In the genomic region with DNA sequence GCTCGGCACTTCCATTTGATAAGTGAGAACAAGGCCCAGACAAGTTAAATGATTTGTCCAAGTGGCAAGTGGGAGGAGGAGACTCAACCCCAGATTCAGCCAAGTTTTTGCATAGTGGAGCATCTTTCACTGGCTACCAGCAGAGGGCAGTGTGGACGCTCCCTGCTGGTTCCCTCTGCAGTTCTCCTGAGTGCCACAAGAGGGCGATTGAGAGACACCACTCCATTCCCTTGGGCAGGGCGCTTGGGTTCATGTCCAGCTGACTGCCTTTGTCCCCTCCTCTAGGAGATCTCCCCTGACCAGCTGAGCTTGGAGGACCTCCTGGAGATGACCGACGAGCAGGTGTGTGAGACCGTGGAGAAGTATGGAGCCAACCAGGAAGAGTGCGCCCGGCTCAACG, we compare ENCODE assay signal across 9 mouse cellular contexts.
A peak's percentile ranks its signal among the peaks of the same experiment; 100 is the strongest.
DNase-seq lines count a peak whose midpoint lies in the region; ATAC-seq and TF ChIP-seq lines count a peak whose summit lies in the region.
"Had no signal": no experiment of that assay in that cellular context is flagged by ENCODE, and none has a peak within 500 bp of the region (broad histone marks: within the 10 kb centered on the region; RNA-seq: fewer than 3 reads in every experiment).

No protein-coding gene starts in this region.

- TF ChIP-seq CTCF in bone marrow, adult 2 months (IDR thresholded peaks at IDR 0.05; ENCODE audit: control insufficient read depth, insufficient read depth, low read length) = peak; percentile 98

- 69% methylated on average over 10 of the region's 10 CpGs for WGBS in hindbrain, embryonic 10.5 days
- WGBS in hindbrain, embryonic 12.5 days = 73% methylated on average over 10 of the region's 10 CpGs
- WGBS in bone marrow, adult 2 months = 67% methylated on average over 10 of the region's 10 CpGs
- 66% methylated on average over 10 of the region's 10 CpGs for WGBS in intestine, embryonic 16.5 days

- peak; percentile 67 for DNase-seq in hindbrain, embryonic 10.5 days (ENCODE audit: low spot score)
- peak; percentile 74 to 76 for DNase-seq in left cerebral cortex, postnatal 25 days (ENCODE audit: low spot score in 2 of 2)
- peak; percentile 57 to 84 for DNase-seq in spleen, postnatal 4 days (ENCODE audit: low spot score in 2 of 2)

- no peaks in the 10 kb centered on the region for H3K27me3 ChIP-seq in hindbrain, embryonic 10.5 days (ENCODE audit: insufficient read depth, poor library complexity, severe bottlenecking)
- H3K27me3 ChIP-seq in hindbrain, embryonic 12.5 days = no peaks in the 10 kb centered on the region
- H3K27me3 ChIP-seq in intestine, embryonic 16.5 days (replicated peaks; ENCODE audit: control insufficient read depth, insufficient read depth, low read length) = no peaks in the 10 kb centered on the region

- H3K4me2 ChIP-seq in hindbrain, embryonic 12.5 days (replicated peaks) = no peak overlapping the region
- peak overlapping the region; percentile 34; the same call in 1 of the 2 replicates for H3K4me2 ChIP-seq in intestine, embryonic 16.5 days (ENCODE audit: low read depth, low read length)

- peaks cover 9% of the 10 kb centered on the region for H3K4me1 ChIP-seq in hindbrain, embryonic 10.5 days (replicated peaks)
- 0 out of 2 replicates have a peak, but pooled peaks cover 3% of the 10 kb centered on the region for H3K4me1 ChIP-seq in hindbrain, embryonic 12.5 days
- H3K4me1 ChIP-seq in bone marrow, adult 2 months (ENCODE audit: control insufficient read depth, insufficient read depth, low read length) = no peaks in the 10 kb centered on the region
- H3K4me1 ChIP-seq in intestine, embryonic 16.5 days (ENCODE audit: control insufficient read depth, insufficient read depth, low read length) = peaks cover 3% of the 10 kb centered on the region; the same call in 1 of the 2 replicates

- no peak overlapping the region for H3K27ac ChIP-seq in hindbrain, embryonic 10.5 days
- H3K27ac ChIP-seq in hindbrain, embryonic 12.5 days = no peak overlapping the region
- no peak overlapping the region for H3K27ac ChIP-seq in bone marrow, adult 2 months (ENCODE audit: control insufficient read depth, insufficient read depth, low read depth, low read length, poor library complexity)
- no peak overlapping the region for H3K27ac ChIP-seq in intestine, embryonic 16.5 days (ENCODE audit: low read length)
- H3K27ac ChIP-seq: macrophage had no signal

- no peak for ATAC-seq in hindbrain, embryonic 12.5 days (ENCODE audit: low FRiP score)
- peak; percentile 84 for ATAC-seq in erythroblast, adult 5-6 weeks (replicated peaks; ENCODE audit: low FRiP score, poor library complexity, severe bottlenecking)
- peak; percentile 22; the same call in 1 of the 2 replicates for ATAC-seq in intestine, embryonic 16.5 days
- peak; percentile 66; the same call in 1 of the 2 replicates for ATAC-seq in monocyte, adult 5-6 weeks (replicated peaks; ENCODE audit: insufficient number of reproducible peaks, low FRiP score, low TSS enrichment, poor library complexity, severe bottlenecking)

- H3K9me3 ChIP-seq in hindbrain, embryonic 10.5 days = peaks cover 3% of the 10 kb centered on the region; the same call in 1 of the 2 replicates
- no peaks in the 10 kb centered on the region for H3K9me3 ChIP-seq in hindbrain, embryonic 12.5 days (replicated peaks)
- H3K9me3 ChIP-seq in intestine, embryonic 16.5 days (ENCODE audit: control insufficient read depth, low read length) = 0 out of 2 replicates have a peak, but pooled peaks cover 3% of the 10 kb centered on the region

- intact Hi-C loops in left cerebral cortex, postnatal 25 days (cut with DNase I) = loop anchor here (5.0 kb wide), 1 partner anchor 442 kb away; no protein-coding TSS in a partner anchor

- no peak for TF ChIP-seq POLR2A in bone marrow, adult 2 months (IDR thresholded peaks at IDR 0.05; ENCODE audit: borderline replicate concordance, control insufficient read depth, low read depth, low read length)

- no peak overlapping the region for H3K4me3 ChIP-seq in hindbrain, embryonic 10.5 days
- no peak overlapping the region for H3K4me3 ChIP-seq in hindbrain, embryonic 12.5 days
- H3K4me3 ChIP-seq in bone marrow, adult 2 months (replicated peaks; ENCODE audit: control insufficient read depth, low read depth, low read length) = no peak overlapping the region
- no peak overlapping the region for H3K4me3 ChIP-seq in intestine, embryonic 16.5 days (ENCODE audit: low read length)

- no peak overlapping the region for H3K9ac ChIP-seq in hindbrain, embryonic 12.5 days
- no peak overlapping the region for H3K9ac ChIP-seq in intestine, embryonic 16.5 days (ENCODE audit: low read depth, low read length)

- no peaks in the 10 kb centered on the region for H3K36me3 ChIP-seq in hindbrain, embryonic 10.5 days
- peaks cover 5% of the 10 kb centered on the region; the same call in 1 of the 2 replicates for H3K36me3 ChIP-seq in hindbrain, embryonic 12.5 days
- no peaks in the 10 kb centered on the region for H3K36me3 ChIP-seq in intestine, embryonic 16.5 days (ENCODE audit: control insufficient read depth, insufficient read depth, low read length)
